25 mouse cellular contexts compared by ENCODE assay signal in the genomic region with DNA sequence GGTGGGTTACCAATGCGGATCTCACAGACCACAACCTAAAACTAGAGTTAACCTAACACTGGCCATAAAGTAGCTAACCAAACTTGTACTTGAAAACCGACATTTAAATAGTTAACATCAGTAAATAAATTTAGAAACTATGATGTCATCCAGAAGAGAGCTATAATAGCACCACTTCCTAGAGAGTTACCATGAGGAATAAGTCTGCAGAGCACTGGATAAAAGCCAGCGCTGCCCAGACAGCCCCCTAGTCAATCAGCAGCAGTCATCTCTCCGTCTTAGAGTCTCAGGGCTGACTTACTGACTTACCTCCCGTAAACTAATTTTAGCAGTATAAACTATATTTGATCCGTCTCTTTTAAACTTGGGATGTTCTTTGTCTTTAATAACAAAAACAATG. TPM values are rescaled to one million over a fixed set of nuclear protein-coding genes. Genes with fewer than 3 reads are reported as not detected.
DNase-seq lines count a peak whose midpoint lies in the region; ATAC-seq lines count a peak whose summit lies in the region.
"Had no signal": no experiment of that assay in that cellular context is flagged by ENCODE, and none has a peak within 500 bp of the region (broad histone marks: within the 10 kb centered on the region; RNA-seq: fewer than 3 reads in every experiment).

No protein-coding gene starts in this region.

- WGBS in heart, embryonic 12.5 days, result 35% methylated on average over 6 of the region's 6 CpGs
- WGBS in heart, embryonic 10.5 days, result 62% methylated on average over 6 of the region's 6 CpGs
- WGBS in lung, embryonic 16.5 days, result 53% methylated on average over 6 of the region's 6 CpGs

- H3K27ac ChIP-seq in heart, embryonic 12.5 days (ENCODE audit: poor library complexity, severe bottlenecking), result peak overlapping the region; percentile 41
- no peak overlapping the region for H3K27ac ChIP-seq in heart, embryonic 10.5 days
- H3K27ac ChIP-seq in lung, embryonic 16.5 days (ENCODE audit: low read length), result no peak overlapping the region
- H3K27ac ChIP-seq: embryonic facial prominence, embryonic 15.5 days; forebrain, embryonic 10.5 days; hindbrain, embryonic 12.5 days had no signal

- no peak overlapping the region for H3K9ac ChIP-seq in heart, embryonic 12.5 days
- no peak overlapping the region for H3K9ac ChIP-seq in lung, embryonic 16.5 days (ENCODE audit: low read length)
- H3K9ac ChIP-seq: embryonic facial prominence, embryonic 15.5 days; hindbrain, embryonic 12.5 days had no signal

- 0 out of 2 replicates have a peak overlapping the region, but pooled peaks have one; percentile 24 for H3K4me2 ChIP-seq in heart, embryonic 12.5 days
- no peak overlapping the region for H3K4me2 ChIP-seq in lung, embryonic 16.5 days (ENCODE audit: low read depth, low read length)
- H3K4me2 ChIP-seq: embryonic facial prominence, embryonic 15.5 days; hindbrain, embryonic 12.5 days had no signal

- 0 out of 2 replicates have a peak, but pooled peaks have one; percentile 59 for ATAC-seq in heart, embryonic 12.5 days (ENCODE audit: insufficient number of reproducible peaks, low FRiP score)
- ATAC-seq in lung, embryonic 16.5 days (ENCODE audit: low read depth), result 0 out of 2 replicates have a peak, but pooled peaks have one; percentile 31
- ATAC-seq: CD4-positive, CD25-positive, alpha-beta regulatory T cell, adult 4 months; forebrain, embryonic 14.5 days; hindbrain, embryonic 16.5 days; inflammation-experienced regulatory T-cells, adult 6 months; intestine, postnatal 0 days had no signal

- DNase-seq in gastrocnemius, adult 18-20 months (ENCODE audit: low spot score), result peak; percentile 13
- no peak for DNase-seq in gastrocnemius, postnatal 36 days
- DNase-seq in heart, embryonic 10.5 days (ENCODE audit: low spot score), result no peak
- DNase-seq in lung, adult 18-20 months, result no peak
- no peak for DNase-seq in left cerebral cortex, postnatal 14 days (ENCODE audit: low spot score in 2 of 2)
- DNase-seq: adrenal gland, adult 8-10 months; adrenal gland, postnatal 36 days; B cell, adult 2 months; cerebellum, adult 8-10 months; cerebellum, postnatal 14 days; embryo, embryonic 11 days; gastrocnemius, postnatal 10 days had no signal

- peaks cover 28% of the 10 kb centered on the region for H3K36me3 ChIP-seq in heart, embryonic 12.5 days
- peaks cover 38% of the 10 kb centered on the region for H3K36me3 ChIP-seq in heart, embryonic 10.5 days
- peaks cover 13% of the 10 kb centered on the region for H3K36me3 ChIP-seq in lung, embryonic 16.5 days (ENCODE audit: control insufficient read depth, insufficient read depth, low read length)

- intact Hi-C loops in gastrocnemius, postnatal 36 days (cut with DNase I), result loop anchor here (5.0 kb wide), 1 partner anchor 34 kb away; no protein-coding TSS in a partner anchor
- intact Hi-C loops in left cerebral cortex, postnatal 14 days (cut with DNase I), result no loop called here

- peaks cover 31% of the 10 kb centered on the region for H3K4me1 ChIP-seq in heart, embryonic 12.5 days (replicated peaks)
- H3K4me1 ChIP-seq in heart, embryonic 10.5 days, result peaks cover 21% of the 10 kb centered on the region
- peaks cover 22% of the 10 kb centered on the region for H3K4me1 ChIP-seq in lung, embryonic 16.5 days (replicated peaks; ENCODE audit: control insufficient read depth, insufficient read depth, low read length)

- no peak overlapping the region for H3K4me3 ChIP-seq in heart, embryonic 12.5 days
- H3K4me3 ChIP-seq in heart, embryonic 10.5 days, result no peak overlapping the region
- no peak overlapping the region for H3K4me3 ChIP-seq in lung, embryonic 16.5 days (ENCODE audit: low read length)
- H3K4me3 ChIP-seq: embryonic facial prominence, embryonic 15.5 days; erythroblast, embryonic 14.5 days; forebrain, embryonic 10.5 days; hindbrain, embryonic 12.5 days had no signal

- no peaks in the 10 kb centered on the region for H3K27me3 ChIP-seq in heart, embryonic 12.5 days (replicated peaks)
- H3K27me3 ChIP-seq in heart, embryonic 10.5 days (ENCODE audit: insufficient read depth, poor library complexity, severe bottlenecking), result no peaks in the 10 kb centered on the region
- no peaks in the 10 kb centered on the region for H3K27me3 ChIP-seq in lung, embryonic 16.5 days (ENCODE audit: control insufficient read depth, insufficient read depth, low read depth, low read length)
- H3K27me3 ChIP-seq: embryonic facial prominence, embryonic 15.5 days; hindbrain, embryonic 12.5 days had no signal

- no peaks in the 10 kb centered on the region for H3K9me3 ChIP-seq in heart, embryonic 12.5 days (replicated peaks)
- no peaks in the 10 kb centered on the region for H3K9me3 ChIP-seq in heart, embryonic 10.5 days
- no peaks in the 10 kb centered on the region for H3K9me3 ChIP-seq in lung, embryonic 16.5 days (ENCODE audit: control insufficient read depth, low read length)
- H3K9me3 ChIP-seq: embryonic facial prominence, embryonic 15.5 days; forebrain, embryonic 10.5 days; G1E; hindbrain, embryonic 12.5 days had no signal

RNA-seq across cellular contexts. Expression of gene Gipc2, which starts 20.1 kb away (rescaled TPM):
- total RNA-seq in gastrocnemius, adult 18-20 months (2021), result under 1 TPM in 1 of 2 experiments, not detected in 1; 0.55 TPM
- under 1 TPM; 0.20 to 0.69 TPM for total RNA-seq in gastrocnemius, postnatal 36 days (2021)
- polyA plus RNA-seq in heart, embryonic 12.5 days (2016; fragmentation: Nextera tagmentation; extraction: Ambion mirVana), result 1.3 and 4.5 TPM in 2 replicates
- polyA plus RNA-seq in heart, embryonic 10.5 days (2016; fragmentation: Nextera tagmentation; extraction: Ambion mirVana), result 4.2 and 10.8 TPM in 2 replicates
- polyA plus RNA-seq in lung, embryonic 16.5 days (2015; fragmentation: Nextera tagmentation; extraction: Ambion mirVana), result 12.3 and 13.4 TPM in 2 replicates
- total RNA-seq in left cerebral cortex, postnatal 14 days (2021), result 1 to 10 TPM; 3.1 to 4.1 TPM
- total RNA-seq: granulocyte monocyte progenitor cell, adult 5-6 weeks had no signal
- polyA plus RNA-seq: CD4-positive, CD25-positive, alpha-beta regulatory T cell, adult 4 months; erythroblast, embryonic 14.5 days; G1E; inflammation-experienced regulatory T-cells, adult 6 months had no signal

RNA-seq across cellular contexts. Expression of gene Dnajb4, which starts 24.0 kb away (rescaled TPM):
- total RNA-seq in gastrocnemius, adult 18-20 months (2021), result 100 to 1,000 TPM in 1 of 2 experiments, 10 to 100 TPM in 1; 51.5 to 107 TPM
- total RNA-seq in gastrocnemius, postnatal 36 days (2021), result 10 to 100 TPM; 46.6 to 52.2 TPM
- 53.0 and 56.3 TPM in 2 replicates for polyA plus RNA-seq in heart, embryonic 12.5 days (2016; fragmentation: Nextera tagmentation; extraction: Ambion mirVana)
- polyA plus RNA-seq in heart, embryonic 10.5 days (2016; fragmentation: Nextera tagmentation; extraction: Ambion mirVana), result 30.5 and 32.1 TPM in 2 replicates
- polyA plus RNA-seq in lung, embryonic 16.5 days (2015; fragmentation: Nextera tagmentation; extraction: Ambion mirVana), result 44.0 and 44.8 TPM in 2 replicates
- total RNA-seq in left cerebral cortex, postnatal 14 days (2021), result 10 to 100 TPM; 59.0 to 60.4 TPM

RNA-seq across cellular contexts. Expression of gene Fubp1, which starts 24.1 kb away (rescaled TPM):
- total RNA-seq in gastrocnemius, adult 18-20 months (2021), result 10 to 100 TPM; 21.6 to 31.6 TPM
- total RNA-seq in gastrocnemius, postnatal 36 days (2021), result 10 to 100 TPM; 21.5 to 30.1 TPM
- polyA plus RNA-seq in heart, embryonic 12.5 days (2016; fragmentation: Nextera tagmentation; extraction: Ambion mirVana), result 142 and 146 TPM in 2 replicates
- polyA plus RNA-seq in heart, embryonic 10.5 days (2016; fragmentation: Nextera tagmentation; extraction: Ambion mirVana), result 179 and 249 TPM in 2 replicates
- polyA plus RNA-seq in lung, embryonic 16.5 days (2015; fragmentation: Nextera tagmentation; extraction: Ambion mirVana), result 231 and 251 TPM in 2 replicates
- 100 to 1,000 TPM; 106 to 112 TPM for total RNA-seq in left cerebral cortex, postnatal 14 days (2021)
